8 mouse cellular contexts compared by ENCODE assay signal in the genomic region with DNA sequence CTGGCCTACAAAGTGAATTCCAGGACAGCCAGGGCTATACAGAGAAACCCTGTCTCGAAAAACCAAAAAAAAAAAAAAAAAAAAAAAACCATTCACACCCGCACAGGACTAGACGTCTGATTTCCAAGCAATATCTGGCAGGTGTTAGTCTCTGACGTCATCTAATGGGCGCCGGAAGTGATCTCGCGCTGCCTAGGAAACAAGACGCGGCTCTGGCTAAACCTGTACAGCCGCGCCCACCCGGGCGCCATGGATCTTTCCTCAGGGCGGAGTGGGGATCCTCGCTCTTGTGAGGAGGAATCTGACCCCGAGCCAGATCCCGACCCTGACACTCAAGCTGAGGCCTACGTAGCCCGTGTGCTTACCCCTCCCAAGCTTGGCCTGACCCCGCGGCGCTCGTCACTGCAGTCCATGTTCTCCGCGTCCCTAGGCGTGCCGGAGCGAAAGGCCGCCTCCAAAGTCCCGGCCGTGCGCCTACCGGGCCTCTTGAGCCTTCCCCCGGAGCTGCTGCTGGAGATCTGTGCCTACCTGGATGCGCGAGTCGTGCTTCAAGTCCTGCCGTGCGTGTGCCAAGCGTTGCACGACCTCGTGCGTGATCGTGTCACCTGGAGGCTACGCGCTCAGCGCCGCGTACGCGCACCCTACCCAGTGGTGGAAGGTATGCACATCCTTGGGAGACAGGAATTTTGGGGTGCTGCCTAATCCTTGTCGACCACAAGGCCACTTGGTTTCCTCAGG. TPM values are rescaled to one million over a fixed set of nuclear protein-coding genes. Genes with fewer than 3 reads are reported as not detected.
DNase-seq lines count a peak whose midpoint lies in the region; ATAC-seq and TF ChIP-seq lines count a peak whose summit lies in the region.

Fbxw9 (plus strand) TSS at position 177 of the 738 bp plus-strand sequence.

- peak; percentile 94 for DNase-seq in CD4-positive, CD25-positive, alpha-beta regulatory T cell, adult 2 months (ENCODE audit: low read depth, low spot score)
- DNase-seq in fibroblast of lung, adult 2 months (ENCODE audit: low read depth), result peak; percentile 86
- peak; percentile 94 to 95 for DNase-seq in kidney, postnatal 25 days
- DNase-seq in liver, embryonic 14.5 days (ENCODE audit: low read depth in 3 of 3, low spot score in 3 of 3), result peak; percentile 84 to 86 (median 85)
- peak; percentile 91 for DNase-seq in neural tube, embryonic 11.5 days (ENCODE audit: low spot score)
- DNase-seq in stomach, postnatal 0 days (ENCODE audit: low spot score), result peak; percentile 94

- ATAC-seq in heart, embryonic 14.5 days (ENCODE audit: insufficient number of reproducible peaks, insufficient read depth, low FRiP score, low read depth), result peak; percentile 78
- peak; percentile 81 for ATAC-seq in liver, embryonic 14.5 days (ENCODE audit: insufficient read depth)
- peak; percentile 93 for ATAC-seq in neural tube, embryonic 11.5 days (ENCODE audit: insufficient read depth, low FRiP score, low TSS enrichment)
- peak; percentile 91 for ATAC-seq in stomach, postnatal 0 days (ENCODE audit: low FRiP score, low TSS enrichment)

- TF ChIP-seq CTCF in liver, embryonic 14.5 days (IDR thresholded peaks at IDR 0.05; ENCODE audit: low read depth), result no peak
- 0 out of 2 replicates have a peak, but pooled peaks have one; percentile 20 for TF ChIP-seq CTCF in stomach, postnatal 0 days (IDR thresholded peaks at IDR 0.05; ENCODE audit: low read depth)

- peak within 1 kb of the TSS; percentile 90 for H3K4me2 ChIP-seq in heart, embryonic 14.5 days (ENCODE audit: low read length)
- peak within 1 kb of the TSS; percentile 93 for H3K4me2 ChIP-seq in liver, embryonic 14.5 days (ENCODE audit: low read depth)
- H3K4me2 ChIP-seq in neural tube, embryonic 11.5 days (ENCODE audit: low read depth), result peak within 1 kb of the TSS; percentile 95
- H3K4me2 ChIP-seq in stomach, postnatal 0 days (replicated peaks; ENCODE audit: low read depth), result peak within 1 kb of the TSS; percentile 97

- peak within 1 kb of the TSS; percentile 95 for H3K4me3 ChIP-seq in brown adipose tissue, adult 24 weeks (ENCODE audit: insufficient read depth, low read depth, low read length)
- peak within 1 kb of the TSS; percentile 76 to 79 for H3K4me3 ChIP-seq in heart, embryonic 14.5 days (ENCODE audit: control insufficient read depth in 1 of 2, insufficient read depth in 1 of 2, low read depth in 1 of 2, low read length in 2 of 2)
- peak within 1 kb of the TSS; percentile 83 to 93 for H3K4me3 ChIP-seq in liver, embryonic 14.5 days (ENCODE audit: insufficient read depth in 1 of 2, low read depth in 2 of 2, low read length in 2 of 2)
- peak within 1 kb of the TSS; percentile 75 for H3K4me3 ChIP-seq in neural tube, embryonic 11.5 days (ENCODE audit: low read depth, low read length)
- peak within 1 kb of the TSS; percentile 81 for H3K4me3 ChIP-seq in stomach, postnatal 0 days (ENCODE audit: low read depth, low read length)

- no peak within 1 kb of the TSS for H3K27ac ChIP-seq in brown adipose tissue, adult 24 weeks (replicated peaks; ENCODE audit: low read depth, low read length)
- no peak within 1 kb of the TSS for H3K27ac ChIP-seq in heart, embryonic 14.5 days (replicated peaks in 1 of 2; ENCODE audit: control insufficient read depth in 1 of 2, insufficient read depth in 1 of 2, low read depth in 2 of 2, low read length in 2 of 2)
- no peak within 1 kb of the TSS for H3K27ac ChIP-seq in liver, embryonic 14.5 days
- no peak within 1 kb of the TSS for H3K27ac ChIP-seq in neural tube, embryonic 11.5 days (ENCODE audit: low read depth, low read length)
- H3K27ac ChIP-seq in stomach, postnatal 0 days (replicated peaks), result peak within 1 kb of the TSS; percentile 76

- WGBS in heart, embryonic 14.5 days, result under 1% methylated on average over 52 of the region's 53 CpGs
- under 1% methylated on average over 52 of the region's 53 CpGs for WGBS in liver, embryonic 14.5 days (ENCODE audit: insufficient replicate concordance)
- under 1% methylated on average over 52 of the region's 53 CpGs for WGBS in neural tube, embryonic 11.5 days
- WGBS in stomach, postnatal 0 days, result under 1% methylated on average over 52 of the region's 53 CpGs

- H3K27me3 ChIP-seq in heart, embryonic 14.5 days (ENCODE audit: control insufficient read depth, insufficient read depth, low read length), result no peaks in the 10 kb centered on the region
- no peaks in the 10 kb centered on the region for H3K27me3 ChIP-seq in liver, embryonic 14.5 days (ENCODE audit: control insufficient read depth, insufficient read depth, low read length)
- no peaks in the 10 kb centered on the region for H3K27me3 ChIP-seq in neural tube, embryonic 11.5 days (ENCODE audit: control insufficient read depth, insufficient read depth, low read length)
- H3K27me3 ChIP-seq in stomach, postnatal 0 days (ENCODE audit: control insufficient read depth, insufficient read depth, low read length), result no peaks in the 10 kb centered on the region

- H3K36me3 ChIP-seq in heart, embryonic 14.5 days (ENCODE audit: control insufficient read depth, insufficient read depth, low read length), result peaks cover 26% of the 10 kb centered on the region
- H3K36me3 ChIP-seq in liver, embryonic 14.5 days (replicated peaks; ENCODE audit: control insufficient read depth, insufficient read depth, low read depth), result peaks cover 12% of the 10 kb centered on the region
- H3K36me3 ChIP-seq in neural tube, embryonic 11.5 days (ENCODE audit: control insufficient read depth, insufficient read depth, low read length), result peaks cover 4% of the 10 kb centered on the region
- H3K36me3 ChIP-seq in stomach, postnatal 0 days (ENCODE audit: control insufficient read depth, insufficient read depth, low read length), result peaks cover 2% of the 10 kb centered on the region; the same call in 1 of the 2 replicates

- TF ChIP-seq EP300 in liver, embryonic 14.5 days (IDR thresholded peaks at IDR 0.05; ENCODE audit: low read depth), result no peak
- TF ChIP-seq EP300 in stomach, postnatal 0 days (optimal IDR thresholded peaks at IDR 0.05), result no peak

- no peaks in the 10 kb centered on the region for H3K9me3 ChIP-seq in heart, embryonic 14.5 days (ENCODE audit: control insufficient read depth, low read length)
- H3K9me3 ChIP-seq in liver, embryonic 14.5 days (ENCODE audit: control insufficient read depth, low read length), result no peaks in the 10 kb centered on the region
- H3K9me3 ChIP-seq in neural tube, embryonic 11.5 days (ENCODE audit: control insufficient read depth, low read length), result no peaks in the 10 kb centered on the region
- H3K9me3 ChIP-seq in stomach, postnatal 0 days (ENCODE audit: control insufficient read depth, low read length), result no peaks in the 10 kb centered on the region

- peaks cover 5% of the 10 kb centered on the region; the same call in 1 of the 2 replicates for H3K4me1 ChIP-seq in brown adipose tissue, adult 24 weeks (ENCODE audit: control insufficient read depth, insufficient read depth, insufficient read length, low read length)
- peaks cover 3 to 7% of the 10 kb centered on the region in 2 experiments; a peak in 3 of 4 replicates for H3K4me1 ChIP-seq in heart, embryonic 14.5 days (ENCODE audit: control insufficient read depth in 2 of 2, insufficient read depth in 2 of 2, low read length in 2 of 2)
- no peaks in the 10 kb centered on the region; a peak in 1 of 4 replicates for H3K4me1 ChIP-seq in liver, embryonic 14.5 days (replicated peaks; ENCODE audit: control insufficient read depth in 2 of 2, insufficient read depth in 2 of 2, low read length in 1 of 2)
- H3K4me1 ChIP-seq in neural tube, embryonic 11.5 days (ENCODE audit: control insufficient read depth, insufficient read depth, low read length), result peaks cover 8% of the 10 kb centered on the region
- H3K4me1 ChIP-seq in stomach, postnatal 0 days (replicated peaks; ENCODE audit: control insufficient read depth, insufficient read depth), result peaks cover 4% of the 10 kb centered on the region; the same call in 1 of the 2 replicates

- H3K9ac ChIP-seq in heart, embryonic 14.5 days (ENCODE audit: low read length), result peak within 1 kb of the TSS; percentile 80
- H3K9ac ChIP-seq in liver, embryonic 14.5 days (replicated peaks), result peak within 1 kb of the TSS; percentile 55
- peak within 1 kb of the TSS; percentile 75 for H3K9ac ChIP-seq in neural tube, embryonic 11.5 days (ENCODE audit: low read length)
- peak within 1 kb of the TSS; percentile 76 for H3K9ac ChIP-seq in stomach, postnatal 0 days (ENCODE audit: low read length)

RNA-seq across cellular contexts. Expression of gene Fbxw9, which starts in this region (rescaled TPM):
- polyA plus RNA-seq in brown adipose tissue, adult 24 weeks (2012; ENCODE audit: insufficient read depth, insufficient read length, missing spikeins), result 3.0 and 4.1 TPM in 2 replicates
- polyA plus RNA-seq in heart, embryonic 14.5 days (2014; fragmentation: Nextera tagmentation; extraction: Ambion mirVana), result 16.6 and 21.6 TPM in 2 replicates
- 8.9 and 13.5 TPM in 2 replicates for polyA plus RNA-seq in liver, embryonic 14.5 days (2012; rRNA removed)
- 5.7 and 6.0 TPM in 2 replicates for polyA plus RNA-seq in liver, embryonic 14.5 days (2014; fragmentation: Nextera tagmentation; extraction: Ambion mirVana)
- 25.0 and 25.8 TPM in 2 replicates for polyA plus RNA-seq in neural tube, embryonic 11.5 days (2014; fragmentation: Nextera tagmentation; extraction: Ambion mirVana)
- polyA plus RNA-seq in stomach, postnatal 0 days (2015; fragmentation: Nextera tagmentation; extraction: Ambion mirVana), result 25.7 and 28.4 TPM in 2 replicates
